Mouse (Mus musculus) ES-Bruce4 (cell line): ENCODE results near the gene Cntfr.

Experiments
- CTCF ChIP-seq: IDR thresholded peaks from one replicate; pipeline ENCODE4 v1.8.1; 2011; ENCODE audit warnings: low read depth, low read length
- EP300 ChIP-seq: IDR thresholded peaks from 2 replicates; pipeline ENCODE4 v1.6.1; 2011; ENCODE audit warnings: low read depth, low read length; ENCODE audit not compliant: insufficient read depth
- POLR2A ChIP-seq: IDR thresholded peaks from one replicate; pipeline ENCODE4 v1.8.1; 2011; ENCODE audit warnings: low read length; ENCODE audit not compliant: insufficient read depth

DNA sequence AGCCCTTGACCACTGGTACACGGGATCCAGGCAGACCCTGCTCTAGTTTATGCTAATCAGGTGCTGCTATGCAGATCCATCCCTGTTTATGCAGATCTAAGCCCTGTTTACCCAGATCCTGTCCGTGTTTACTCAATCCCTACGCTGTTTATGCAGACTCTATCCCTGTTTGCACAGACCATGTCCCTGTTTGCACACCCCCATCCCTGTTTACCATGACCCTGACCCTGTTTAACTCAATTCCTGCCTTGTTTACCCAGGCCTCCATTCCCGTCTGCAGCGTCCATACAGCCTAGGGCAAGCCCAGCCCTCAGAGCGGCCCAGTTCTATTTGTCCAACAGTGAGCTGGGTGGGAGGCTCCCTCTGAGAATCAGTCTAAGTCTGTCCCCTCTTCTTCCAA lies 66.7 kb downstream of the Cntfr start:
- TF ChIP-seq CTCF (no peak), POLR2A (no peak), EP300 (0 out of 2 replicates have a peak, but pooled peaks have one; percentile 14)
